Mouse (Mus musculus) hindbrain, embryonic 13.5 days (tissue): ENCODE measurements around the gene Pheta2. TPM values are rescaled to one million over a fixed set of nuclear protein-coding genes. Genes with fewer than 3 reads are reported as not detected.
"Not testable (repeated sequence)": the region's sequence is repeated elsewhere in the genome, so short reads cannot be mapped to it uniquely, and the experiment has no call there.

Source experiments
- ATAC-seq: fragments of 200-750 bp; cut with Nextera tagmentation; 2 replicates; pipeline ENCODE4 v1.8.0; 2017; ENCODE audit warnings: moderate TSS enrichment; ENCODE audit not compliant: low FRiP score
- H3K27ac ChIP-seq: fragments of 300-500 bp; sonication (generic); 2 replicates; pipeline ENCODE4 v1.5.1; 2015; ENCODE audit warnings: inconsistent platforms, mild to moderate bottlenecking, moderate library complexity
- H3K27me3 ChIP-seq: fragments of 300-500 bp; sonication (generic); 2 replicates; pipeline ENCODE4 v1.6.1; 2015; ENCODE audit warnings: mild to moderate bottlenecking, inconsistent platforms
- H3K36me3 ChIP-seq: fragments of 300-500 bp; sonication (generic); 2 replicates; pipeline ENCODE4 v1.6.1; 2015; ENCODE audit warnings: mild to moderate bottlenecking, inconsistent platforms
- H3K4me1 ChIP-seq: fragments of 300-500 bp; sonication (generic); replicated peaks from 2 replicates; pipeline ENCODE4 v1.6.1; 2015; ENCODE audit warnings: inconsistent platforms
- H3K4me2 ChIP-seq: fragments of 300-500 bp; sonication (generic); 2 replicates; pipeline ENCODE4 v1.6.1; 2015; ENCODE audit warnings: inconsistent platforms, mild to moderate bottlenecking, moderate library complexity
- H3K4me3 ChIP-seq: fragments of 300-500 bp; sonication (generic); 2 replicates; pipeline ENCODE4 v1.5.1; 2015; ENCODE audit warnings: mild to moderate bottlenecking, inconsistent platforms
- H3K9ac ChIP-seq: fragments of 300-500 bp; sonication (generic); 2 replicates; pipeline ENCODE4 v1.6.1; 2015; ENCODE audit warnings: mild to moderate bottlenecking, inconsistent platforms
- H3K9me3 ChIP-seq: fragments of 300-500 bp; sonication (generic); 2 replicates; pipeline ENCODE4 v1.6.1; 2016; ENCODE audit warnings: inconsistent platforms
- WGBS: fragments of 180-500 bp; shearing (Covaris S2); methylation state at CpG from one replicate; pipeline ENCODE4 v1.1.7; 2015; 5-methylcytosine and 5-hydroxymethylcytosine counted together
- microRNA-seq: library from miRNA; unstranded; fragments of <30 nt; microRNA quantifications from one replicate; pipeline ENCODE4, GENCODE M21; 2016
- polyA plus RNA-seq: library from polyadenylated mRNA; unstranded; fragments of >200 nt; fragmentation: Nextera tagmentation; extraction: Ambion mirVana; gene quantifications from 2 replicates; pipeline ENCODE4 v1.2.1, GENCODE M21; 2015

Pheta2 gene
- polyA plus RNA-seq, 1 experiment from 2014 or later: 1.9 TPM

- Histone ChIP-seq H3K27me3 (peaks cover 5% of the 10 kb centered on the region; the same call in 1 of the 2 replicates), H3K4me3 (no peak overlapping the region), H3K9ac (no peak overlapping the region), H3K36me3 (no peaks in the 10 kb centered on the region), H3K27ac (no peak overlapping the region), H3K9me3 (no peaks in the 10 kb centered on the region), H3K4me1 (peaks cover 22% of the 10 kb centered on the region), H3K4me2 (no peak overlapping the region)
- no peak for ATAC-seq
- WGBS: 86% methylated on average over 5 of the region's 5 CpGs
Observed at GRCm38 (mm10) chr15:82377701-82378100, 39.0 kb downstream of the Pheta2 start.

GRCm38 (mm10) chr15:82378261-82379180 is 39.8 kb downstream of the Pheta2 start:
- H3K27ac ChIP-seq: no peak overlapping the region
- H3K36me3 ChIP-seq: no peaks in the 10 kb centered on the region
- peaks cover 22% of the 10 kb centered on the region for H3K4me1 ChIP-seq
- H3K4me2 ChIP-seq: no peak overlapping the region
- WGBS: 46% methylated on average over 15 of the region's 15 CpGs
- no peak overlapping the region for H3K9ac ChIP-seq
- peaks cover 5% of the 10 kb centered on the region; the same call in 1 of the 2 replicates for H3K27me3 ChIP-seq
- H3K9me3 ChIP-seq: no peaks in the 10 kb centered on the region
- no peak overlapping the region for H3K4me3 ChIP-seq
- no peak for ATAC-seq

GRCm38 (mm10) chr15:82379511-82379870 is 40.7 kb downstream of the Pheta2 start:
- Histone ChIP-seq H3K9ac (peak overlapping the region; percentile 58), H3K36me3 (no peaks in the 10 kb centered on the region), H3K4me3 (peak overlapping the region; percentile 34), H3K4me2 (peak overlapping the region; percentile 53), H3K27ac (no peak overlapping the region), H3K4me1 (peaks cover 22% of the 10 kb centered on the region), H3K9me3 (no peaks in the 10 kb centered on the region), H3K27me3 (peaks cover 5% of the 10 kb centered on the region; the same call in 1 of the 2 replicates)
- 0 out of 2 replicates have a peak, but pooled peaks have one; percentile 30 for ATAC-seq
- 22% methylated on average over 7 of the region's 7 CpGs for WGBS

- no peaks in the 10 kb centered on the region for H3K9me3 ChIP-seq
- H3K27ac ChIP-seq: 0 out of 2 replicates have a peak within 1 kb of the TSS, but pooled peaks have one; percentile 5
- peak within 1 kb of the TSS; percentile 59 for H3K9ac ChIP-seq
- no peaks in the 10 kb centered on the region for H3K36me3 ChIP-seq
- 5% methylated on average over 18 of the region's 24 CpGs for WGBS
- H3K4me2 ChIP-seq: peak within 1 kb of the TSS; percentile 53
- ATAC-seq: peak; percentile 73
- H3K27me3 ChIP-seq: peaks cover 5% of the 10 kb centered on the region; the same call in 1 of the 2 replicates
- peak within 1 kb of the TSS; percentile 34 for H3K4me3 ChIP-seq
- peaks cover 22% of the 10 kb centered on the region for H3K4me1 ChIP-seq
Observed at GRCm38 (mm10) chr15:82379871-82380713, 41.4 kb downstream of the Pheta2 start, which contains the start of gene Cyp2d22. Gene Cyp2d22 (minus strand): TSS chr15:82380260.

- 35% methylated on average over 7 of the region's 7 CpGs for WGBS
- Histone ChIP-seq H3K4me2 (peak overlapping the region; percentile 53), H3K27ac (0 out of 2 replicates have a peak overlapping the region, but pooled peaks have one; percentile 5), H3K9me3 (no peaks in the 10 kb centered on the region), H3K36me3 (no peaks in the 10 kb centered on the region), H3K4me1 (peaks cover 21% of the 10 kb centered on the region), H3K27me3 (peaks cover 5% of the 10 kb centered on the region; the same call in 1 of the 2 replicates), H3K4me3 (peak overlapping the region; percentile 31), H3K9ac (peak overlapping the region; percentile 59; the same call in 1 of the 2 replicates)
- no peak for ATAC-seq
Observed at GRCm38 (mm10) chr15:82380714-82381062, 41.9 kb downstream of the Pheta2 start.

GRCm38 (mm10) chr15:82382441-82382840 is 43.7 kb downstream of the Pheta2 start:
- Histone ChIP-seq H3K9ac (no peak overlapping the region), H3K27me3 (peaks cover 5% of the 10 kb centered on the region; the same call in 1 of the 2 replicates), H3K4me2 (no peak overlapping the region), H3K4me1 (peaks cover 13% of the 10 kb centered on the region), H3K36me3 (no peaks in the 10 kb centered on the region), H3K4me3 (no peak overlapping the region), H3K27ac (no peak overlapping the region), H3K9me3 (no peaks in the 10 kb centered on the region)
- 93% methylated on average over 2 of the region's 2 CpGs for WGBS
- ATAC-seq: no peak

GRCm38 (mm10) chr15:82385729-82386128 is 47.0 kb downstream of the Pheta2 start:
- peaks cover 5% of the 10 kb centered on the region for H3K4me1 ChIP-seq
- H3K4me3 ChIP-seq: no peak overlapping the region
- H3K36me3 ChIP-seq: no peaks in the 10 kb centered on the region
- H3K27me3 ChIP-seq: no peaks in the 10 kb centered on the region
- no peak overlapping the region for H3K4me2 ChIP-seq
- no peaks in the 10 kb centered on the region for H3K9me3 ChIP-seq
- H3K27ac ChIP-seq: no peak overlapping the region
- no peak overlapping the region for H3K9ac ChIP-seq
- no peak for ATAC-seq
- 89% methylated on average over 2 of the region's 2 CpGs for WGBS

- not testable (repeated sequence) for H3K27me3 ChIP-seq, H3K27ac ChIP-seq, H3K4me1 ChIP-seq, H3K4me2 ChIP-seq, H3K9ac ChIP-seq, H3K9me3 ChIP-seq, ATAC-seq, H3K36me3 ChIP-seq, H3K4me3 ChIP-seq
- 93% methylated on average over 10 of the region's 10 CpGs for WGBS
Observed at GRCm38 (mm10) chr15:82389916-82390315, 51.2 kb downstream of the Pheta2 start.

GRCm38 (mm10) chr15:82393922-82394321 is 55.2 kb downstream of the Pheta2 start, which contains the start of gene Cyp2d11:
Gene Cyp2d11 (minus strand): TSS chr15:82394022.
- not testable (repeated sequence) for H3K27me3 ChIP-seq, H3K4me1 ChIP-seq, H3K4me3 ChIP-seq, H3K4me2 ChIP-seq, H3K9me3 ChIP-seq, H3K36me3 ChIP-seq, ATAC-seq, H3K9ac ChIP-seq, H3K27ac ChIP-seq
- 91% methylated on average over 2 of the region's 2 CpGs for WGBS

Small RNAs within 50 kb of the gene (microRNA-seq; reads per million reads assigned to microRNA genes)
- not detected for gene Mir7684

Other genes with a start within 250 kb of the Pheta2 start
- gene Ccdc134, start 211.0 kb upstream of the Pheta2 start, polyA plus RNA-seq: 13.0 and 14.8 TPM in 2 replicates
- 179 and 193 TPM in 2 replicates for gene Srebf2, start 191.8 kb upstream of the Pheta2 start, polyA plus RNA-seq
- gene Shisa8, start 126.1 kb upstream of the Pheta2 start, polyA plus RNA-seq: 0.93 and 1.8 TPM in 2 replicates
- gene Tnfrsf13c, start 114.6 kb upstream of the Pheta2 start, polyA plus RNA-seq: not detected in 2 replicates
- gene Cenpm, start 94.2 kb upstream of the Pheta2 start, polyA plus RNA-seq: 20.0 and 22.0 TPM in 2 replicates
- gene 1500009C09Rik, start 86.5 kb upstream of the Pheta2 start, polyA plus RNA-seq: 8.9 and 9.2 TPM in 2 replicates
- gene Sept3, start 64.0 kb upstream of the Pheta2 start, polyA plus RNA-seq: 329 and 346 TPM in 2 replicates
- 0.16 and 0.18 TPM in 2 replicates for gene Wbp2nl, start 40.0 kb upstream of the Pheta2 start, polyA plus RNA-seq
- gene Naga, start within 50 bp of the Pheta2 start, polyA plus RNA-seq: 29.3 and 30.2 TPM in 2 replicates
- 348 and 365 TPM in 2 replicates for gene Smdt1, start within 50 bp of the Pheta2 start, polyA plus RNA-seq
- gene Ndufa6, start 15.4 kb downstream of the Pheta2 start, polyA plus RNA-seq: 363 and 382 TPM in 2 replicates
- gene Cyp2d22, start 41.3 kb downstream of the Pheta2 start, polyA plus RNA-seq: 2.1 and 2.6 TPM in 2 replicates
- gene Cyp2d11, start 55.1 kb downstream of the Pheta2 start, polyA plus RNA-seq: not detected in 2 replicates
- gene Cyp2d10, start 68.3 kb downstream of the Pheta2 start, polyA plus RNA-seq: not detected in 2 replicates
- not detected in 2 replicates for gene Cyp2d9, start 94.5 kb downstream of the Pheta2 start, polyA plus RNA-seq
- not detected in 2 replicates for gene Cyp2d12, start 216.1 kb downstream of the Pheta2 start, polyA plus RNA-seq